Mouse (Mus musculus) yolk sac, embryonic 10.5 days (tissue): ENCODE data around the gene Synpr.
A peak's percentile ranks its signal among the peaks of the same experiment; 100 is the strongest.
"Not testable (repeated sequence)": the region's sequence is repeated elsewhere in the genome, so short reads cannot be mapped to it uniquely, and the experiment has no call there.

Source experiments
- DNase-seq: peaks from one replicate; pipeline ENCODE4 v3.0.0-alpha.2; 2017; ENCODE audit warnings: low spot score

The Synpr gene

DNA sequence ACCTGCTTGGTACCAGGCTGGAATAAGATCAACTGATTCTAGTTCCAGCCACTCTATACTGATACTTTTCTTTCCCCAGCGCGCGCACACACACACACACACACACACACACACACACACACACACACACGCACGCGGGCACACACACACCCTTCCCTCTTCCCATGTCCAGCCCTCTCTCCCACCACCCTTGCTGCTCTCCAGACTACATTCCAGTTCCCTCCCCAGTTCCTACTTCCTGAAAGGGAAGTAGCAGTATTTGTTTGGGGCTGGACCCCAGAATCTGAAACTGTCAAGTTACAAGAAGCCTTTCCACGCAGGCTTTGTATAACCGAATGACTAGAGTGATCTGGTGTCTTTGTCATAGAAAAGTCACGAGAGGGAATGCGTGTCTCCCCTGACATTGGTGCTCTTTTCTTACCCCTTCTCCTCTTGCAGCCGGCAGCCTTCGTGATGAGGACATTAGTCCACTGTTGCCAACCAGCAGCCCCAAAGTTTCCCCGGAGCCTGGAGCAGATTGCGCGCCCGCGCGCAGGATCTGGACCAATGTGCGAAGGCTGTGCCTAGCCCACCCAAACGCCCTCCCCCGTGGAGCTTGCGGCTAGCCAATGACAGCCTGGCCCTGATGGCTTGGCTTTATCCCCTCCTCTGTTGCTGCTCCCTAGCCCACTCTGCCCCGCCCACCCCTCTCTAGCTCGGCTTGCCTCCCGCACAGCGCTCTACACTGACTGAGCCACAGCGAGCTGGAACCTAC is at the start of gene Synpr:
Gene Synpr, plus strand, starts transcription at position 690 of the 754 bp plus-strand sequence.
- peak; percentile 56 for DNase-seq

DNA sequence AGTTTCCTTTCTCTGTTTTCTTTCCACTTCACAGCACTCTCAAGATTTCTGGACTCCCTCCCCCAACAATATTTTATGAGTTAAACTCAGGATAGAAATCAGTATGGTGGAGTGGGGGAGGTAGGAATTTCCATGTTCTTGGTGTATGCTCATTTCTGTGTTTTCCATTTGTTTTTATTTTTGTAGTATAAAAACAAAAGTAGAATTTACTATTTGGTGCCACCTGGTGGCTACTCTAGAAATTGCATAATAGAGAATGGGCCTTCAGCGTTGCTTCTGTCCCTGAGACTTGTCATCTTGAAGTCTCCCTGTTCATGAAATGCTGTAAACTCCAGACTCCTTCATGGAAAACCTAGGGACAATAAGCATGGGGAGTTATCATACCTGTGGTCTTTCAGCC is 47.7 kb upstream of the Synpr start:
- DNase-seq = no peak

DNA sequence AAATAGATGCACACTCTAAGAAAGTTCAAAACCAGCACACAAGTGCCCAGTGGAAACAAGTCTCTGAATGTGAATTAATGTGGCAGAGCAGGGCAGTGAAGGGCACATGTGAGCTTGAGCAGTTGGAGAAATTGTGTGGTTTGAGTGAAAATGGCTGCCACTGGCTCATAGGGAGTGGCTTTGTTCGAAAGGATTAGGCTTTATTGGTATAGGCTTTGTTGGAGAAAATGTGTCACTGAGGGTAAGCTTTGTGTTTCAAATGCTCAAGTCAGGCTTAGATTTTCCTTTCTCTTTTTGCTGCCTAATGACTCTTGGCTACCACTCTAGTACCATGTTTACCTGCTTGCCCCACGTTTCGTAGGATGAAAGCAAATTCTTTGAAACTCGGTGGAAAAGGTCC is 37.1 kb upstream of the Synpr start:
- DNase-seq = no peak

DNA sequence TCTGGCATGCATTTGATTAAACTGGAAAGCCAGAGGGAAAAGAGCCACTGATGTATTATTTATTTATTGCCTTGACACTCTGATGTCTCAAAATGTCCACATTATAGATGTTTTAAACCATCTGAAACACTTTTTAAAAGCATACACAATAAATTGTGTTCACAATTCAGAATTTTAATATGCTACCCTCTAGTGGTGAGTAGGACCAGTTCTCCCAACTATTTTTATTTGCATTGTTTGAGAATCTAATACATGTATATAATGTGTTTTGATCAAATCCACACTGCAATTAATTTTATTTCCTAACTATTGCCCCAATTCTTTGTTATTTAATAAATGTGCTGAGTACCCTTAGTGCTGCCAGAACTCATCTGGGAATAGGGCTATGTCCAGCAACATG is 35.2 kb upstream of the Synpr start:
- DNase-seq = no peak

DNA sequence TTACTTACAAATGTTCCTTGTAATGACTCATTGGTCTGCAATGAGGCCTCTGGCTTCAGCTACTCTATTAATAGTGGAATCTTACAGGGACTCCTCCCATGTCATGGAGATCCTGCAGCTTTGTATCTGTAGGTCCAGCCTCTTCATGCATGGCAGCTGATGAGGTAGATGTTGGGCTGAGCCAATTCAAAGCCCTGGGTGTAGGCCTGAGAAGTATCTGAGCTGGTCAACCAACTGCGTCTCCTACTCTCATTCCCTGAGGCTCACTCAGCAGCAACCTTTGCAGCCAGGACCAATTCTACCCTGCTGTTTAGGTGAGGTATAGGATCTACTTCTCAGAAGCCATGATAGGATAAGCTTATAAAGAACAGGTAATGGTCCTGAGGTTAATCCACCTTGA is 32.0 kb upstream of the Synpr start:
- DNase-seq = no peak

DNA sequence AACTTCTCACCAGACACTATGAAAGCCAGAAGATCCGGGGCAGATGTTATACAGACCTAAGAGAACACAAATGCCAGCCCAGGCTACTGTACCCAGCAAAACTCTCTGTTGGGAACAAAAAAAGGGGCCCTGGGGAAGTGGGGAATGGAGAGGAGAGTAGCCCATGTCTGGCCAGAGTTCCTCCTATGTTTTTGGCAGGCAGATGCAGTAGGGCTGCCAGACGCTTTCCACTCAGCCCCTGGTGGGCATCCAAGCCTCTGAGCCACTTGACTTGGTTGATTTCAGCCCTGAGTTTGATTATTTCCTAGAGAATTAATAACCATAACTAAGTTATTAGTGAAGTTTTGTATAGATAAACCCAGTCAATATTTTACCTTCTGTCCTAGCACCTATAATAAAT is 29.8 kb upstream of the Synpr start:
- not testable (repeated sequence) for DNase-seq

DNA sequence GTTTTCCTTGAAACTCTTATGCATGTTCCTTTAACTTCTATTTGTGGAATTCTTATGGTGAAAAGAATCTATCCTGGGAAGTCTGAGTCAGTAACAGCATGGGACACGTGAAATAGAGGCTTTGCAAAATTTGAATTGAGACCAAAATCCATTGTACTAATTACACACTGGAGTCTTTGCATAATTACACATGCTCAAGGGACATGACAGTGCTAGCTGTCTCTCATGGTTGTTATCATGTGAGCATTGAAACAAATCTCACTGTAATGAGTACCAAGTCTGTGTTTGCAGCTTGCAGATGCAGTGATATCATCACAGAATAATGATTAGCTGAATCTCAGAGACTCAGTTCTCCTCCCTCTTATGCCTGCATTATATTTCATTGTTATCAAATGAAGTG is 22.2 kb upstream of the Synpr start:
- DNase-seq = no peak

DNA sequence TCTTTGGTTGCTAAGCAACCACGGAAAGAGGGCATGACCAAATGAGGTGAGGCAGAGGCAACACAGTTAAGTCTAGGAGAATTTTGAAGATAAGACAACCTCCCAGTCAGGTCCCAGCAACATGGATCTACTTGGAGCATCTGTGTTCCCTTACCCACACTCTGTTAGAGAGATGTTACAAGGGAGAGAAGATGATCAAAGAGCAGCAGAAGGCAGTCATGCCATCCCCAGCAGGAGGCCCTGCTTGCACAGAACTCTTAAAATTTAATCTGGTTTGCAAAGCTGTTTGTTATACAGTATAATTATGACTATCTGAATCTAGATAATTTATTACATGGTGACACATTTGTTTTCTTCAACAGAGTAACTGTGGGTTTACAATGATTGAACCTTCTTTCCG is 18.2 kb upstream of the Synpr start:
- no peak for DNase-seq

DNA sequence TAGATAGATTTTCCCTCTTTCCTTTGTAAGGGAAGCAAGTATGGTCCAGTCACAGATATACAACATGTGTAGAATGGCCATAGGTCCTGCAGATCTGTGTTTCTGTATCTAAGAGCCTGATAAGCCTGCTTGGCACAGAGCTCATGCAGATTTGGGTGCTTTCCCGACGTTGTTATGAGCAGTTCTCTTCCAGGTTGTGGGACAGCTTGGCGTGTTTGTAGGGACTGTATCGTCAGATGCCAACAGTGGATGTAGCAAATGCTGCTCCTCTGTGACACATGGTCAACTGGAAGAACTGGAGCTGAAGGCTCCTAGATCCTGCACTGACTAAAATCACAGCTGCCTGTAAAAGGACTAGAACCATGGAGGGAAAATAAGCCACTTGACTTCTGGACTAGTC is 17.4 kb upstream of the Synpr start:
- no peak for DNase-seq

DNA sequence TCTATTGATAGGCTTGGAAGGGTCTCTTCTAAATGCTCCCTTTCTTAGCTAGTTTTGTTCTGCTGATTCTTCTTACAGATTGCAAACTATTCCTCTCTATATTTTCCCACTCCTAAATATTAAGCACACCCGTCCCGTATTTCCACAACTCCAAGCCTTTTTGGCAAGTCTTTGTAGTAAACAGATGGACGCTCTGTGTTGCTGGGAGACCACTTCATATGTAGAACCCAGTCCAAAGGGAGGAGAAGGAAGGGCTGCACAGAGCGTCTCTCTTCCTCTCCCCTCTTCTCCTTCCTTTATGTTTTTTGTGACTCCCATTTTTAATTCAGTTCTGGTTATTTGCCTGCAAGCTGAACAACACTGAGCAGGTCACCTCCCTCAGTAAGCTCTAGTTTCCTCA is 1.4 kb upstream of the Synpr start:
- DNase-seq = no peak

DNA sequence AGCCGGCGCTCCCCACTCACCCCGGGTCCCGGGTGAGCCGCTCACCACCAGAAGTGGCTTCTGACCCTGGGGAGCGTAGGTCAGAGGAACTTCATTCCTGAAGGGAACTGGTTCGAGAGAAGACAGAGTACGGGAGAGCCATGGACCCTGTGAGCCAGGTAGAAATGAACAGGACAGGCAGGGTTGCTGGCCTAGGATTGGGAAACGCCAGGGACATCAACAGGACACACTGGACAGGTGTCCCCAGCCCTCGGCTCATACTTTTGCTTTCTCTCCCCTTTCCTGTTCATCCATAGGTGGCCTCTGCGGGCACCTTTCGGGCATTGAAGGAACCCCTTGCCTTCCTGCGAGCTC is 242 bp downstream of the Synpr start:
- no peak for DNase-seq

DNA sequence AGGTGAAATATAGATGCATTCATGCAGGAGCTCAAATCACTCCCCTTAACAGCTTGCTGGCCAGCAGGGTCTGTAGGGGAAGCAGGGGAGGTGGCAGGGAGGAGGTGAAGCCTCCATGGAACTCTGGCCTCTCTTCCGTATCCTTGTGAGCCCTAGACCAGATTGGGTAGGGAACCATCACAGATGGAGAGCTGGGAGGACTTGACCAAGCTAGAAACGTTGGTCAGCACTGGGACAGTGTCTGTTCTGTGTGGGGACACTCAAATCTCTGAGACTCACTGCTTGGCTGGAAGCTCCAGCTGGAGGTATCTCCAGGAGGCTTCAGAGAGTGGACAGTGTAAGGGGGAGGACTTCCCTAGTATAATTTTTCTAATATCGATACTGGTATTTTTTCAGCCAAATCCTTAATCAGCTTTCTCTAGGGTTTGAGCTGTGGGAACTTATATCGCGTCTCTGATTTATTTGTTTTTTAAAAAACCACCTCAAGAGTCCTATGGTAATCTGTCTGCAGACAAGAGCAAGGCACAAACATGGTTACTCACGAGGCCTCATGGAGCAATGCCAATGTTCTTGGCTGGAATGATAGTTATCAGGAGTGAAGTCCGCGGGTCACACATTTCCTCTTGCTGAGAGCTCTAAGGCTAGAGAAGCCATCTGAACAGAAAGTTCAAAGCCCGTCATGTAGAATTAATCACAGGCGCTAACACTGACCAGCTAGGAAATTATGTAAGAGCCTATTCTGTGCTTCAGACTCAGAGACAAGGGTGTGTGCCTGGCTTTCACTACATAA is 956 bp downstream of the Synpr start:
- no peak for DNase-seq

DNA sequence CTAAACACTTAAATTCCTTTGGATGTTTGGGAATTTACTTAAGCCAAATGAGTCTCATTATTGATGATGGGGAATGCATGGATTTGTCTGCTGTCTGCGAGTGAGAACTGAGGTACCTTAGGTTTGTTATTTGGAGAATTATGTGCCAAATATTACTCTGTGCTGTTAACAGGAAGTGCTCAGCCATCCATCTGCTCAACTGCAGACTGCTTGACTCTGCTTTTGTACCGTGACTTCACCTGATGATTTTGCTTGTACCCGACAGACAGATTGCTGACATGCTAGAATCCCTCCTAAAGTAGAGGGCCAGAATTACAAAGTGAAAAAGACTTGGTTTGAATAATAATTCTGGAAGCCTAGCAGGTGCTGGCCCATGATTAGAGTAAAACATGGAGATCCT is 9.6 kb downstream of the Synpr start:
- DNase-seq = no peak

DNA sequence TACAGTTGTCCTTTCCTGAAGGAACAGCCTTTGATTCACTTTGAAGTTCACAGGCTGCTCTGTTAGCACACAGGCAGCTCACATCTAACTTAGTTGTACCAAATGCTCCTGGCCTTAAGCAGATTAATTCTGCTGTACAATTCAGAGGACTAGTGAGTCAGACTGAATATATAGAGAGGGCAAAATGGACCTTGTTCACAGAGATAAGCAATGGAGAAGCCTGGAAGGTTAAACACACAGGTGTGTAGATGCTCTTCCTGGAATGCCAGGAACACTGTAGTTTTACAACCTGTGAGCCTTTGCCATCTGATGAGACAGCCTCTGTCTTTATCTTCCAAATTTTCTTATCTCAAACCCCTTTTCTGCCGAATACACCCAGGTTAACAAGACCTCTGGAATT is 29.7 kb downstream of the Synpr start:
- no peak for DNase-seq

DNA sequence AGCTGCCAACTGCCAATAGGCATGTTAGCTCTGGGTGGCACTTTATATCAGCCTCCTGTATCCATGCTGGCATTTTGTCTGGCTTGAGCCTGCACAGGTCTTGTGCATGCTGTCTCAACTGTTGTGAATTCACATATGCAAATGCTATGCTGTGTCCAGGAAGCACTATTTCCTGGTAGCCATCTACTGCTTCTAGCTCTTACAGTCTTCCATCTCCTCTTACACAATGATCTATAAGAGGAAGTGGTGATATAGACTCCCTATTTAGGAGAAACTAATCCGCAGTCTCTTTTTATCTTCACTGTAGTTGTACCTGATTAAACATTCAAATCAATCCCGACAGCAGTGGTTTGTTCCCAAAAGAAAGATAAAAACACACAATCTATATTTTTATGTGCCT is 43.9 kb downstream of the Synpr start:
- DNase-seq = no peak

DNA sequence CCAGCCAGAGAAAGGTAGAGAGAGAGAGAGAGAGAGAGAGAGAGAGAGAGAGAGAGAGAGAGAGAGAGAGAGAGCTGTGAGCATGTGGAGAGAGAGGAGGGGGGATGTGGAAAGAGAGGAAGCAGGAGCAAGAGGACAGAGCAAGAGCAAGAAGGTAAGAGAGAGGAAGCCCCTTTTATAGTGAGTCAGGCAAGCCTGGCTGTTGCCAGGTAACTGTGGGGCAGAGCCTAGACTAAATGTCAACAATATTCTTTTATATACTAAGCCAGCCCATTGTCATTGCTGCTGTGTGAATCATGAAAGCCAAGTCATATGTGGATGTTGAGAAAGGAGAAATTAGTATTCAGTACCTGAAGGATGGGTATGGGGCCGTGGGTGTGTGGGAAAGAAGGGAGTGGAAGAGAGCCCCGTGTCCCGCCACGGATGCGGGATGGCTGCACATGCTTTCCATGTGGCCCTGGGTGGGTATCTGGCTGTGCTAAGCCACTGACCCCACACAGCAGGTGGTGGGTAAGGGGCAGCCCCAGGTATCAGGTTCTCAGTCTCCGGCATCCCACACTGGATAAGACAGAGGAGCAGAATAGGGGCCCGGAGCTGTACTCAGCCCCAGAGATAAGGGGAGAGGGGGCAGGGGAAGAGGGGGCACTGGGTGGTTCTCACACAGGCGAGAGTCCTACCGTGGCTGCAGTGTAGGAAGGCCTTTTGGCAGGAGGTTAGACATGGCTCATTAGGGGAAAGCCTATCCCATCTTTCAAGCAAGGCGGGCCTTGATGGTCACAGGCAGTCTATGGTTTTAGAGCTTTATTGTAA is 48.1 kb downstream of the Synpr start:
- no peak for DNase-seq

DNA sequence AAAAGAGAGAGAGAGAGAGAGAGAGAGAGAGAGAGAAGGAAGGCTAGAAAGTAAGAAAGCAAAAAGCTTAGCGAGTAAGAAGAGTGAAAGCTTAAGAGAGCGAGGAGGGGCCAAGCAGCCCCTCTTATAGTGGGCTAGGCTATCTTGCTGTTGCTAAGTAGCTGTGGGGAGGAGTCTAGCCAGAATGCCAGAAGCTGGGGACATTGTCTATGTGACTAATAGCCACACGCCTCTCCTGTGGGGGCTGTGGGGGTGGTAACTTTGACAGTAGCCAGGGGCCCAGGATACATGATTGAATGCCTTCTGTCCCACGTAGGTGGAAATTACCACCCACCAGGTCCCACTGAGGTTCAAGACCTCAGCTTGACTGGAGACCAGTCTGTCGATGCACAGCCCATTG is 48.8 kb downstream of the Synpr start:
- no peak for DNase-seq

DNA sequence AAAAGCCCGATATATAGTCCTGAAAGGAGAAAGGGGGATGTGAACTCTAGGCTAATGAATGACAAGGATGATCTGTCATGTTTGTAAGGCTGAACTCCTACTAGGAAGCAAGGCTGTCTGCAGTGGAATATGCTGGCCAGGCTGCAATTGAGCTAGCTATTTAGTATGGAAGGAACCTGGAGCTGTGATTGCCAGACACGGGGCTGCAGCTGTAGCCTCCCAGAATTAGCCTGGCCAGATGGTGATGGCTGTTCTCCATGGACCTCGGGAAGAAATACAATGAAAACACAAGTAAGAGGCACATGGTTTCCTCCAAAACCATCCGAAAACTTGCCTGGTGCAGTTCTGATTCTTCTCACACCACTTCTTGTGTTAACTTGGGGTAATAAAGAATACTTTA is 51.6 kb downstream of the Synpr start:
- DNase-seq = no peak

DNA sequence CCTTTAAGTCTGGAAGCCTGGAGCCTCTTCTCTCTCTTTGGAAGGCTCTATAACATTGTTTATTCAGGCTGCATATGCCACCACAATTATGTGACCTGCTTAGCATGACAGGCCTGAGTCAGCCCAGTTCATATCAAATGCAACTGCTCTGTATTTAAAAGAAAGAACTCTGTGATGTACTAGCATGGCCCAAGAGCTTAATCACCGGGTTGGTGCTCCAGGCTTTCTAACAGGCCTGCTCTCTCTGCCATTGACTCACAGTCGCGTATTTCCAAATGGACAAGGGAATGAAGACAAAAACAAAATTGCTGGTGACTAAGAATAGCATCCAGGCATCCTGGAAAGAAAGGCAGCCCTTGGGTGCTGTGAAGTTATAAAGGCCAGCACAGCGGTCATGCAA is 56.1 kb downstream of the Synpr start:
- DNase-seq = no peak

DNA sequence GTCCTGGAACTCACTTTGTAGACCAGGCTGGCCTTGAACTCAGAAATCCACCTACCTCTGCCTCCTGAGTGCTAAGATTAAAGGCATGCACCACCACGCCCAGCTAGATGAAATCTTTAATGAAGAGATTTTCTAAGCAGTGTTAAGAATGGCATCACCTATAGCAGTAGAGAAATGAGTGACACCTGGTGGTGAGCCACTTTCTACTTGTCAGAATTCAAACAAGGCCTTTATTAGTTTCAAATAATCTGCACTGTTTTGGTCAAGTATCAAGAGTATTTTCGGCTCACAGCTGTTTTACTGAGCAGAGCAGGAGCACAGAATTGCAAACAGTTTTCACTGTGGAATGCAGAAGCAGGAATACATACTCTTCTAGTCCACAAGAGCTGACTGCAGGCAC is 59.7 kb downstream of the Synpr start:
- DNase-seq = no peak

DNA sequence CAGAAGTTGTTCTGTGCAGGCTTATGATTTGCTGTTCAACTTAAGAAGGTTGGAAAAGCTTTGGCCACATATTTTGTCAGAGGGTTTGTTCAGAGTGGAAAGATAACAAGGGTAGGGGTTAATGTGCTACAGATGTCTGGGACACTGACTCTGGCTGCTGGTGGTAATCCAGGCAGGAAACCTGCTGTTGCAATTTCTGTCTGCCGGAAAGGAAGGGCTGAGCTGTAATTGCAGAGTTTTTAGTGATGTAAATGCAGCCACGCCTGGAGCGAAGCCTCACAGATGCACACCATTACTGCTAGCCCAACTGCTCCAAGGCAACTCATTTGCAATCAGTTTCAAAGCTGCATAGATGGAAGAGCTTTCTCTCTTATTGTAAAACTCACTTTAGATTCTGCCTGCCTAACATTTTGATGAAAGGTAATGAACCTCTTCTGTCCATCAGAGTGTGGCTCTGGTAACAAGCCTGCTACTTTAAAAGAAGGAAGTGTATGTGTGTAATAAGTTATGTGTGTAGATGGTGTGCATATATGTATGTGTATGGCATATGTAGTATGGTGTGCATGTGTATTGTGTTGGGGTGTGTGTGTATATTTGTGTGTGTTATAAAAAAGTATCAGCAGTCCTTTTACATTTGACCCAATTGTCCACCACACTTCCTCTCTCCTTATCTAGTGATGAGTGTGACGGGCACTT is 64.7 kb downstream of the Synpr start:
- no peak for DNase-seq

DNA sequence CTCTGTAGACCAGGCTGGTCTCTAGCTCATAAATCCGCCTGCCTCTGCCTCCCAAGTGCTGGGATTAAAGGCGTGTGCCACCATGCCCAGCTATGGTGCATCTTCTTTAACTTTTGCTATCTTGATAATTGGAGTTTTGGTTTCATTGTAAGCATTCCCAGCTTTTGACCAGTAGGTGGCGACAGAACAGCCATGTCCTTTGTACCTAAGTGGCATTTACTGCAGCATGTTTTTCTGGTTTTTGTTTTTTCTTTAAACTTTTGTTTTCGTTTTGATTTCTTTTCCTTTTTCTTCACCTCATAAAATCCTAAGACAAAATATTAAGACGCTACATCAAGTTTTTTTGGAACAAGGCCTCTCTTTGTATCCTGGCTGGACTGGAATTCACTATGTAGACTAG is 69.6 kb downstream of the Synpr start:
- DNase-seq = no peak
